In genomic region chr13:114388211-114388965, GRCm38 (mm10) we compare ENCODE assay signal across 8 mouse cellular contexts. TPM values are rescaled to one million over a fixed set of nuclear protein-coding genes. Genes with fewer than 3 reads are reported as not detected.
DNase-seq lines count a peak whose midpoint lies in the region; ATAC-seq and TF ChIP-seq lines count a peak whose summit lies in the region.

Ndufs4 (minus strand) TSS chr13:114388258.

- H3K4me2 ChIP-seq in embryonic facial prominence, embryonic 15.5 days (replicated peaks) = peak within 1 kb of the TSS; percentile 58
- peak within 1 kb of the TSS; percentile 71 for H3K4me2 ChIP-seq in heart, postnatal 0 days (ENCODE audit: low read depth, low read length)
- H3K4me2 ChIP-seq in neural tube, embryonic 14.5 days (ENCODE audit: low read depth, low read length) = peak within 1 kb of the TSS; percentile 72

- intact Hi-C loops in left cerebral cortex, postnatal 4 days (cut with DNase I) = no loop called here

- no peak for TF ChIP-seq CTCF in C2C12 (IDR thresholded peaks at IDR 0.05; ENCODE audit: control insufficient read depth, insufficient read depth, insufficient read length)
- no peak for TF ChIP-seq CTCF in heart, postnatal 0 days (IDR thresholded peaks at IDR 0.05; ENCODE audit: low read depth)

- peaks cover 34% of the 10 kb centered on the region for H3K79me2 ChIP-seq in C2C12 (ENCODE audit: control insufficient read depth, insufficient read depth)

- H3K9me3 ChIP-seq in embryonic facial prominence, embryonic 15.5 days (replicated peaks) = no peaks in the 10 kb centered on the region
- no peaks in the 10 kb centered on the region for H3K9me3 ChIP-seq in heart, postnatal 0 days (replicated peaks; ENCODE audit: control insufficient read depth, low read length)
- H3K9me3 ChIP-seq in neural tube, embryonic 14.5 days (ENCODE audit: control insufficient read depth, low read length) = no peaks in the 10 kb centered on the region; the same call in 1 of the 2 replicates

- H3K79me3 ChIP-seq in C2C12 (ENCODE audit: low read depth) = peaks cover 26% of the 10 kb centered on the region

- peak within 1 kb of the TSS; percentile 80 for H3K4me3 ChIP-seq in C2C12 (ENCODE audit: insufficient read depth, poor library complexity, severe bottlenecking)
- peak within 1 kb of the TSS; percentile 89 for H3K4me3 ChIP-seq in embryonic facial prominence, embryonic 15.5 days (replicated peaks)
- H3K4me3 ChIP-seq in heart, postnatal 0 days (ENCODE audit: low read depth, low read length) = peak within 1 kb of the TSS; percentile 93
- peak within 1 kb of the TSS; percentile 94 for H3K4me3 ChIP-seq in neural tube, embryonic 14.5 days (ENCODE audit: low read depth, low read length)

- H3K4me1 ChIP-seq in embryonic facial prominence, embryonic 15.5 days = no peaks in the 10 kb centered on the region
- H3K4me1 ChIP-seq in heart, postnatal 0 days (ENCODE audit: control insufficient read depth, insufficient read depth) = peaks cover 8% of the 10 kb centered on the region
- peaks cover 8% of the 10 kb centered on the region; the same call in 1 of the 2 replicates for H3K4me1 ChIP-seq in neural tube, embryonic 14.5 days (ENCODE audit: control insufficient read depth, insufficient read depth, low read length)

- ATAC-seq in embryonic facial prominence, embryonic 15.5 days (ENCODE audit: insufficient number of reproducible peaks, low FRiP score, low TSS enrichment, low read depth) = no peak
- ATAC-seq in heart, postnatal 0 days (ENCODE audit: insufficient read depth, low read depth) = no peak
- ATAC-seq in neural tube, embryonic 14.5 days (ENCODE audit: low read depth) = no peak; the same call in 1 of the 2 replicates

- no peak for TF ChIP-seq EP300 in heart, postnatal 0 days (IDR thresholded peaks at IDR 0.05; ENCODE audit: low read depth)

- peak within 1 kb of the TSS; percentile 73 for H3K9ac ChIP-seq in embryonic facial prominence, embryonic 15.5 days
- peak within 1 kb of the TSS; percentile 85 for H3K9ac ChIP-seq in heart, postnatal 0 days (replicated peaks; ENCODE audit: low read depth, low read length)
- peak within 1 kb of the TSS; percentile 90 for H3K9ac ChIP-seq in neural tube, embryonic 14.5 days (replicated peaks; ENCODE audit: low read depth, low read length)

- peak within 1 kb of the TSS; percentile 83 for H3K27ac ChIP-seq in embryonic facial prominence, embryonic 15.5 days (replicated peaks)
- peak within 1 kb of the TSS; percentile 82 for H3K27ac ChIP-seq in heart, postnatal 0 days (ENCODE audit: low read depth)
- H3K27ac ChIP-seq in neural tube, embryonic 14.5 days (ENCODE audit: low read depth, low read length) = peak within 1 kb of the TSS; percentile 87

- H3K27me3 ChIP-seq in C2C12 (ENCODE audit: control insufficient read depth, insufficient read depth, insufficient read length) = no peaks in the 10 kb centered on the region
- no peaks in the 10 kb centered on the region for H3K27me3 ChIP-seq in embryonic facial prominence, embryonic 15.5 days
- no peaks in the 10 kb centered on the region for H3K27me3 ChIP-seq in heart, postnatal 0 days (ENCODE audit: control insufficient read depth, insufficient read depth, low read length)
- no peaks in the 10 kb centered on the region for H3K27me3 ChIP-seq in neural tube, embryonic 14.5 days (ENCODE audit: control insufficient read depth, insufficient read depth, low read length)

- H3ac ChIP-seq in C2C12 (ENCODE audit: control insufficient read depth, insufficient read length, low read depth) = peak within 1 kb of the TSS; percentile 91

- DNase-seq in frontal cortex, adult 2 months (ENCODE audit: extremely low spot score in 1 of 2, low spot score in 1 of 2) = no peak
- DNase-seq in frontal cortex, postnatal 10 days (ENCODE audit: low spot score in 2 of 2) = no peak
- no peak for DNase-seq in heart, postnatal 0 days (ENCODE audit: low spot score)
- DNase-seq in left cerebral cortex, postnatal 4 days = no peak
- no peak for DNase-seq in urinary bladder, postnatal 10 days (ENCODE audit: low spot score)

- 27% methylated on average over 13 of the region's 13 CpGs for WGBS in embryonic facial prominence, embryonic 15.5 days
- 48% methylated on average over 13 of the region's 13 CpGs for WGBS in heart, postnatal 0 days
- WGBS in neural tube, embryonic 14.5 days = 50% methylated on average over 13 of the region's 13 CpGs

- no peaks in the 10 kb centered on the region for H3K36me3 ChIP-seq in C2C12 (ENCODE audit: control insufficient read depth, insufficient read depth)
- H3K36me3 ChIP-seq in embryonic facial prominence, embryonic 15.5 days = no peaks in the 10 kb centered on the region
- no peaks in the 10 kb centered on the region for H3K36me3 ChIP-seq in heart, postnatal 0 days (replicated peaks; ENCODE audit: control insufficient read depth, insufficient read depth, low read length)
- no peaks in the 10 kb centered on the region for H3K36me3 ChIP-seq in neural tube, embryonic 14.5 days (ENCODE audit: control insufficient read depth, insufficient read depth, low read length)

TF ChIP-seq in C2C12, 6 proteins besides CTCF, POLR2A, EP300 and RAD21:
- no peak for TF ChIP-seq CEBPB (IDR thresholded peaks at IDR 0.05; ENCODE audit: low read depth)
- TF ChIP-seq MAX (IDR thresholded peaks at IDR 0.05) = no peak

RNA-seq across cellular contexts. Expression of gene Ndufs4, which starts in this region (rescaled TPM):
- 122 and 125 TPM in 2 replicates for polyA plus RNA-seq in frontal cortex, adult 2 months (2012; rRNA removed)
- polyA plus RNA-seq in C2C12 (2012; fragmentation: generic; extraction: Trizol) = 98.9 TPM
- 249 and 264 TPM in 2 replicates for polyA plus RNA-seq in embryonic facial prominence, embryonic 15.5 days (2015; fragmentation: Nextera tagmentation; extraction: Ambion mirVana)
- total RNA-seq in heart, postnatal 0 days (2014; rRNA removed; ENCODE audit: low replicate concordance) = 144 and 150 TPM in 2 replicates
- polyA plus RNA-seq in heart, postnatal 0 days (2015; fragmentation: Nextera tagmentation; extraction: Ambion mirVana) = 717 and 743 TPM in 2 replicates
- 100 to 1,000 TPM; 169 to 170 TPM for total RNA-seq in left cerebral cortex, postnatal 4 days (2021)
- polyA plus RNA-seq in neural tube, embryonic 14.5 days (2014; fragmentation: Nextera tagmentation; extraction: Ambion mirVana) = 392 and 426 TPM in 2 replicates
